Mouse (Mus musculus): ENCODE results near the gene Krt36.

Krt36 gene

GRCm38 (mm10) chr11:100105576-100106122 is at the start of gene Krt36:
Gene Krt36, minus strand, starts transcription at chr11:100105626.
- DNase-seq (ENCODE audit: low read depth, low spot score): no peak

DNA sequence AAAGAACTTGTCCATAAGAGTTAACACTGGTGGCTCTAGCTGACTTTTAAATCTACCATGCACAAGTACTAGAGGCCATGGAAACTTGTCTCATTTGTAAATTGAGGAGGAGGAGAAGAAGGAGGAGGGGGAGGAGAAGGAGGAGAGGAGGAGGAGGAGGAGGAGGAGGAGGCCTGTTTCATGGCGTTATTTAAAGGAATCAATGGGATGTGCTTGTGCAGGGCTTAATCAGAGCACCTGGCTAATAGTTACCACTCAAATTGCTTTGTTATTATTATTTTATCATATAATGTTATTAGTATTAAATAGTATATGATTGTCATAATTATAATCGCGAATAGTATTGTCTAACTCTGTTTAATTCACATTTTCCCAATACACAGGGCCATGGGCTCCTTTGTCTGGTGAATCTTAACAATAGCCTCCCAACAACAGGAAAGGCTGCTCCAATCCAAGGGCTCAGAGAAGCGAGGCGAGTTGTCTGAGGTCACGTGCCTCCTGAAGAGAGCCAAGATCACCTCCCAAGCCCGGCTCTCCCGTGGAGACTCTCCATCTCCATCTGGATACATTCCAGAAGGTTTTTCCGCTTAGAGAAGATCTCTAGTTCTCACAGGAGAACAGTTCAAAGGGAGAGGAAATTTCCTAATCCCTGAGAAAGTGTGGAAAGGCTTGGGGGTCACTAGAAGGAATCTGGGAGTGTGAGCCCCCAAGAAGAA is 43.3 kb upstream of the Krt36 start, which contains the start of gene Krt19:
Gene Krt19, minus strand, starts transcription at position 51 of the 716 bp plus-strand sequence.
- no peak for DNase-seq (ENCODE audit: low read depth, low spot score)

DNA sequence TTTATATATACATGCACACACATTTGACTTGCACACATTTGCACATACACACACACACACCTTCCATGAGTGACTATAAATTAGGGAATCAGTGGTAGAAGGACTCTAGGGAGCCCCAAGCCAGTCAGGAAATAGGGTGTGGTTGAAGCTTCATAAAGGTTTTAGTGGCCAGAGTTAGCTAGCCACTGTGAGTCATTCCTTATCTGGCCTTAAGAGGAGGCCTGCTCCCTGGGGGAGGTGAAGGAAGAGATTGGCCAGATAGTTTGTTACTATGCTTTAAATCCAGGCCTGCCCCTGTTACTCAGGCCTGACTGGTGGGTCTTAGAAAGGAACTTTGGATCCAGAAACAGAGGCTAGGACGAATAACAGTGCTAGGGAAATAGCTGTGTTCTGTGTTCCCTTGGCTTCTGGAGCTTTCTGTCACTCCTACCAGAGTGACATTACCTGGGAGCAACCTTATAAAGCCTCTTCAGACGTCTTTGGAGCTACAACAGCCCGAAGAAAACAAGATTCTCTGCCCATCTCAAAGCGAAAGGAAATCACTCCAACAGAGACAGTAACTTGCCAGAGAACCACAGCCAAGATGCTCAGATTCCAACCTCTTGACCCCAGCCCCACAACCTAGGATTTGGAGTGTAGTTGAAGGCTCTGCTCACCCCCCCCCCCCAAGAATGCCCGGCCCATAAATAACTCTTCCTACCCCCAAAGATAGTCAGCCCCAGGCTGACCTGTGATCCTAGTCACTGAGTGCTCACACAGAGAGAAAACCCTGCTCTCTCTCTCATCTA is 42.3 kb upstream of the Krt36 start:
- DNase-seq (ENCODE audit: low read depth, low spot score): no peak

DNA sequence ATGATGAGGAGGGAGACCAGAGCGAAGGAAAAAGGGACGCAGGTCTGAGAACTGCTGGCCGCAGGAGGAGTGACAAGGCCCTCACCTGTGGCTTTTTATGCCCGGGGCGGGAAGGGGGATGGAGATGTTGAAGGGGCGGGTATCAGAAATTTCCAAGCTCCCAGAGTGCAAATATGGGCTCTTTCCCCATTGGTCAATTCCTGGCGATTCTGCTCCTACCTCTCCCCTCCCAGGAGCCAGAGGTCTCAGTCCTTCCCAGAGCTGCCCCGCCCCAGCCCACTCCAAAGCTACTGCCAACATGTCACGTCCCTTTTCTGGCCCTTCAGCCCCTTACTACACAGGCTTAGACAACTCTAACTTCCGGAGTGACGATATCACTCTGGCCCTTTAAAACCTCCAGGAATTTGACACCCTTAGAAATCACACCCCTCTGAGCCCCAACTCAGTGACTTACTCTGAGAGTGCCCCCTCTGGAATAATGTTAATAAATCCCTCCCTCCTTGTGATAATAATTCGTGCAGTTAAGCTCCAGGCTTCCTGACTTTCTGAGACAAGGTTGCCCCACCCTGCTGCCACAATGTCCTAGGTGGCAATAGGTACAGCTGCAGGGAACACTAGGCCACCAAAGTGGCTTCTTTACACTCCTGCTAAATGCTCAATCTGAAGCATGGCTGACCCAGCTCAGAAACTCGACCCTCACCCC is 40.6 kb upstream of the Krt36 start:
- DNase-seq (ENCODE audit: low read depth, low spot score): no peak

DNA sequence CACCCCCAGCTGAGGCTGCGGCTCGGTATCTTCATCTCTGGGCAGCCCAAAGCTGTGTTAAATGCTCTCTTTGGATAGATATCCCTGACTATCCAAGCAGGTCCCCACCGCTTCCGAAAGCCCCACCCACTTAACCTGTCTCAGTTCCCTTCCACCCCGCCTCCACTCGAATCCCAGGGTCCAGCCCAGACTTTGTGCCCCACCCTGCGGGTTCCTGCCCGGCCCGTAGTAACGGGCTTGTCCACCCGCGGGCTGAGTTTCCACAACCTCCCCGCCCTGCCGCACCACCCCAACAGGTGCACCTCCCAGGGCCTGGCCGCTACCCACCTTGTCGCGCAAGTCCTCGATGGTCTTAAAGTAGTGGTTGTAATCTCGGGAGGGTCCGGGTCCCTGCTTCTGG is 39.7 kb upstream of the Krt36 start:
- DNase-seq (ENCODE audit: low read depth, low spot score): no peak

GRCm38 (mm10) chr11:100140966-100141365 is 35.5 kb upstream of the Krt36 start:
- DNase-seq (ENCODE audit: low read depth, low spot score): no peak

- DNase-seq (ENCODE audit: low read depth, low spot score): no peak
Observed at GRCm38 (mm10) chr11:100139391-100139790, 34.0 kb upstream of the Krt36 start.

DNA sequence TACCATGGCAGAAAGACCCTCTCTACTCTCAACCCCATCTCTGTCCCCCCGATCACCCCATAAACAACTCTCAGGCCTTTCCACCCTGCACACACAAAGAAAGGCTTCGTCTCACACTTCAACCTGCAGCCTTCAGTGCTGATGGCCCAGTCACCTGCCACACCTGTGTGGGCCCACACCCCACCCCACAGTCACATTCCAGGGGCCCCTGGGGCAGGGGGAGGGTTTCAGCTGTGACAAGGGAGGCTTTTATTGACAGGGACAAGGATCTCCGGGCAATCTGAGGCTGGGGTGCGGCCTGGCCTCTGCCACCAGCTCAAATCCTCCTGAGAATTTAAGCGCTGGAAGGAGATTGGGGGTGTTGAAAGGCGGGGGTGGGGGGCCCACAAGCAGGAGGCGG is 33.4 kb upstream of the Krt36 start:
- no peak for DNase-seq (ENCODE audit: low read depth, low spot score)

DNA sequence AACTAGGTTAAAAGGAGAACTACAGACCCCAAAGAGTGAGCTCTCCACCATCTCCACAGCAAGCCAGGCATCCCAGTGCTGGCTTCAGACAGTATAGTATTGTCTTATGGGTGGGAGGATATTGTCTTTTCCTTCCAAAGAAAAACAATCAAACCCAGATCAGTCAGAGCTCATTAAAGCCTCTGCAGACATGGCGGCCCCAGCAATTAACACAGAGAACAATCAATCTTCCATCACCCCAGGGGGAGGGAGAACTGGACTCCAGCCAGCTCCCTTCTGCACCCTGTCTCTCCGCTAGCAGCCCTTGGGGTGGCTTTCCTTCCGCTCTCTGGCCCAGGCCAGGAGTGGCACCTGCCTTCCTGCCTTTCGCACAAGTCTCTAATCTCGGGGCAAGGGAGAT is 32.3 kb upstream of the Krt36 start:
- DNase-seq (ENCODE audit: low read depth, low spot score): no peak

- no peak for DNase-seq (ENCODE audit: low read depth, low spot score)
Observed at GRCm38 (mm10) chr11:100136559-100136958, 31.1 kb upstream of the Krt36 start.

GRCm38 (mm10) chr11:100135731-100136130 is 30.3 kb upstream of the Krt36 start, which contains the start of gene Krt15:
Gene Krt15, minus strand, starts transcription at chr11:100135928.
- no peak for DNase-seq (ENCODE audit: low read depth, low spot score)

- DNase-seq (ENCODE audit: low read depth, low spot score): no peak
Observed at GRCm38 (mm10) chr11:100124901-100125300, 19.5 kb upstream of the Krt36 start.

DNA sequence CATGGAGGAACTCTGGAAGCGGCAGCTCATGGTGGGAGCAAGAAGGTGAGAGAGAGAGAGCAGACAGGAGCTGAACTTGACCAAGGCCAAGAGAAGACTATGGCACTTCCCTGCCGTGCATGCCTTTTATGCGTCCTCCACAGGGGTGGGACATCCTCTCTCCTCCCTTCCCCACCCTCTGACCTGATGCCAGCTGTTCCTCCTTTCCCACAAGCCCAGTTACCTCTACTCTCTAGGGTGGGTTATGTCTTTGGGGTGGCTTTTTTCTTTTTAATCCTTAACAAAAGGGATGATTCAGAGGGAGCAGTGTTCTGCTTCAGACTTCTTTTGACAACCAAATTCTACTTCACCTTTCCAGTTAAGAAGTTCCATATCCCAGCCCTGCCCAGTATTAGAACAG is 16.0 kb upstream of the Krt36 start, which contains the start of gene Krt13:
Gene Krt13, minus strand, starts transcription at position 101 of the 400 bp plus-strand sequence.
- peak; percentile 8 for DNase-seq (ENCODE audit: low read depth, low spot score)

DNA sequence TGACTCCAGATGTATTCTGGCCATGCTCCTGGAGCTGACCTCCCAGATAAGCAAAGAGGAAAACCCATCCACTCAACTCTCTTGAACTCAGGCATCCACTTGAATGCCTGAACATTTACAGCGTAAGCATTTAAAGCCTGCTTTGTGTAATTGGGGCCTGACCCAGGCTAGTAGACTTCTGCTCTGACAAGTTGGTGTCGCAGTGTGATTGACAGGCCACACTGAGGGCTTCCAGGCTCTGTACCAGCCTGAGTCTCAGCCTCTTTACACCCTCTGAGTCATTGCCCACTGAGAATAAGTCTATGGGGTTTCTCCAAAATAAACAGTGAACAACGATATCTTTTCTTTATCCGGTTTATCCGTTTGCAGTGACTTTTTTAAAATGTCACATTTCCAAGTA is 14.9 kb upstream of the Krt36 start:
- no peak for DNase-seq (ENCODE audit: low read depth, low spot score)

DNA sequence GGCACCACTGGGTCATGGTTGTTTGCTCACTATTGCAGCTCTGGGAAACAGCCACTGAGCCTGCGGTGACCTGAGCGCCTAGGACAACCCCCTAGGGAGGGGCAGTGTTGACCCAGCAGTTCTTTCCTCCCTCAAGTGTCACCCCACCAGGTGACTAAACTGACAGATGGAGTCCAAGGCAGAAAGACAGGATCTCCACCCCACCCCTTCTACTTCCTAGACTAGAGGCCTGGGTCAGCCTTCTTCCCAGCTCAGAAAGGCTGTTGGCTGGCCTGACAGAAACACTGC is 8.3 kb upstream of the Krt36 start:
- DNase-seq (ENCODE audit: low read depth, low spot score): no peak

DNA sequence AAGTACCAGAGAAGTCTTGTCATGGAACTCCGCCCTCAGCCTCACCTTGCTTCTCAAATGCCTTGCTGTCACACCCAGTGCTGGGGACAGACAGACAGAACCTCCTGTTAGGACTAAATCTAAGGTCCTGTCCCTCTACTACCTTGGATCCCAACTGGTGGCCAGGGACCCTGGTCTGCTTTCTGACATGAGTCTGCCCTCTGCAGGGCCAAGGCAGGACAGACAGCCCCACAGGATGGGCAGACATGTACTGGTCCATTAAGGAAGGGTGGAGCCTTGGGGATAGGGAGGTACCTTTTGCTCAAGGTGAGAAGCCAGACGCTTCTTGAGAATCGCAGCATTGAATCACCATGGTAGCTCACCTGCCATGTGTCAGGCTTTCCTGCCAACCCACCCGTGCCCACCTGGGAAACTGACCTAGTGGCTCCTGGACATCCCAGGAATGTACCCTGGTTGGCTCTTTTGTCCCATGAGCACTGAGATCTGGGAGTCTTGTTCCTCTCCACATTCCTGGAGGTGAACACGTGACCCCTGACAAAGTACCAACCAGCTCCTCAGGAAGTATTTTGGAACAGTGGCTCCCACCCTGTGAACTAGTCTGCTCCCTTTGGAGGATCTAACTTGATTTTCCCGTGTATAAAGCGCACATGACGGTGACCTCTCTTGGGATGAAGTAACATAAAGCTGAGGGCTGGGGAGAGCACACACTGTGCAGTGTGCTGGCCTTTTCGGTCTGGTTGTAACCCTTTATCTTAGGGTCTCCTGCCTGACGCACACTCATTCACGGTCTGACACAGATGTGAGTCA is 7.7 kb upstream of the Krt36 start:
- no peak for DNase-seq (ENCODE audit: low read depth, low spot score)

DNA sequence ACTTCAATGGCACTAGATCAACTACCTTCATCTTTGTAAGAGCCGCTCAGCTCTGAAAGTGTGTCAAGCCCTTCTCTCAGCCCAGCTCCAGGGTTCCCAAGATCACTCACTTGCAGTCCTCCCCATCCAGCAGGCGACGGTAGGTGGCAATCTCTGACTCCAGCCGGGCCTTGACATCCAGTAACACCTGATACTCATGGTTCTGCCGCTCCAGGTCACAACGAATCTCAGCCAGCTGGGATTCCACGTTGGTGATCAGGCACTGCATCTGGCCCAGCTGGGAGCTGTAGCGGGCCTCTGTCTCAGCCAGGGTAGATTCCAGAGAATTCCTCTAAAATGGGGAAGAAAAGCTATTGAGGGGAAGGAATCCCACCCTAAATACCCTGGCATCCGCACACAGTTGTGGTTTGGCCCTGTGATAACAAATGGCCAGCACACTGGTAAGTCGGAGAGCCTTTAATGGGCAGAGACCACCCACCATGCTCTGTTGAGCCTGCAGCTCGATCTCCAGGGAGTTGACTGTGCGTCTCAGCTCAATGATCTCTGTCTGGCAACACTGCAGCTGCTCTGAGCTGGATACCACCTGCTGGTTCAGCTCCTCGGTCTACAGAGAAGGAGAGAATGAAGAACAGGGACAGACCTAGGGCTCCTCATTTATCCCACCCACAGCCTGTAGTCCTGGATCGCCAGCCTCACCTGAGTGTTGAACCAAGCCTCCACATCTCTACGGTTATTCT is 2.6 kb downstream of the Krt36 start:
- no peak for DNase-seq (ENCODE audit: low read depth, low spot score)

DNA sequence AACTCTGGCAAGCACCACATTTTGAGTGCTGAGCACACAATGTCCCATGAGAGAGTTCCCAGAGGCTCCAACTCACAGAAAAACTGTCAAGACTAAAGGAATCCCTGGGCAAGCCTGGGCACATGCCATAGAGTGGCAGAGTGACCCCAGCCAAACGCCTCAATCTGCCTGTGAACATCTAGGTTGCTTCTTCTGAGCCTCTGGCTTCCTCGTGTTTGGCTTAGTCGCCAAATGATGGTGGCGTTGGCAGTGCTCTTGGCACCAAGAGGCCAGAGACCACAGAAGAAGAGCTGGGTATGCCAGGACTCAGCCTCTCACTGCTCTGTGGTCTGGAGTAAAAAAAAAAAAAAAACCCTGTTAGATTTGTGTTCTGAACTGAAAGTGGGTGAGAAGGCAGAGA is 5.0 kb downstream of the Krt36 start:
- no peak for DNase-seq (ENCODE audit: low read depth, low spot score)

- no peak for DNase-seq (ENCODE audit: low read depth, low spot score)
Observed at GRCm38 (mm10) chr11:100097819-100098218, 7.6 kb downstream of the Krt36 start.

- DNase-seq (ENCODE audit: low read depth, low spot score): no peak
Observed at GRCm38 (mm10) chr11:100096141-100096540, 9.3 kb downstream of the Krt36 start, which contains the start of gene Krt35. Gene Krt35, minus strand, starts transcription at chr11:100096241.

Data from ES-CJ7 (cell line).